Mouse (Mus musculus) thymus, postnatal 10 days (tissue): ENCODE data around the gene Pdcd7.

Experiments
- DNase-seq, 2 experiments: peaks; one replicate each; pipeline ENCODE4 v3.0.0; 2021; ENCODE audit warnings: low spot score in 2 of 2

Pdcd7 gene

DNA sequence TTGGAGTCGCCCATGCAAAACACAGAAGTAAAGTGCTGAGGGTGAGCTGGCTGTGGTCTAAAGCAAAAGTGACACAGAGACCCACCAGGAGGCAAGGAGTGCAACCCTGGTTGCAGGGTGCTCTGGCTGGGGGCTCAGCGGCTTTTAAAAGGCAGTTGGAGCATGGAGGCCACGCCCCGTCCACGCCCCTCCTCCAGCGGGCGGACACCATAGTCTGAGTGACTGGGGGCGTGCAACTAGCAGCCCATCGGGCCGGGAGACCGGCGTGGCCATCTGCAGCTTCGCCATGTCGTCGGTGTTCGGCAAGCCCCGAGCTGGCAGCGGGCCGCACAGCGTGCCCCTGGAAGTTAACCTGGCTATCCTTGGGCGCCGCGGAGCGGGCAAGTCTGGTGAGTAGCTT, 52.4 kb downstream of the Pdcd7 start, which contains the start of gene Rasl12:
Gene Rasl12, plus strand, starts transcription at position 228 of the 400 bp plus-strand sequence.
- peak in 1 of 2 experiments; percentile 41 for DNase-seq

DNA sequence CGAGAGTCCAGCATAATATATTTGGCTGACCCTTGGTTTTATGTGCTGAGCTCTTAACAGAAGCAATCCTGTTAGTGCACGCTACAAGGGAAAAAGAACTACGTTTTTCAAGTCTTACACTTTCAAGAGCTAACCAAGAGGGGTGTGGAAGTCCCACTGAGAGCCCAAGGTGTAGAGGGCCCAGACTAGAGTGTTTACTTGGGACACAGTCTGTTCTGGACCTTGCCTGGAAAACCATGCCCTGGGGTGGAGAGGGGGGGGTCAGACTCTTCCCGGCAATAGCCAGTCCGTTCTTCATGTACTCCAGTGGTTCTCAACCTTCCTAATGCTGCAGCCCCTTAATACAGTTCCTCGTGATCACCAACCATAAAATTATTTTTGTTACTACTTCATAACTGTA, 54.0 kb downstream of the Pdcd7 start:
- DNase-seq: no peak

DNA sequence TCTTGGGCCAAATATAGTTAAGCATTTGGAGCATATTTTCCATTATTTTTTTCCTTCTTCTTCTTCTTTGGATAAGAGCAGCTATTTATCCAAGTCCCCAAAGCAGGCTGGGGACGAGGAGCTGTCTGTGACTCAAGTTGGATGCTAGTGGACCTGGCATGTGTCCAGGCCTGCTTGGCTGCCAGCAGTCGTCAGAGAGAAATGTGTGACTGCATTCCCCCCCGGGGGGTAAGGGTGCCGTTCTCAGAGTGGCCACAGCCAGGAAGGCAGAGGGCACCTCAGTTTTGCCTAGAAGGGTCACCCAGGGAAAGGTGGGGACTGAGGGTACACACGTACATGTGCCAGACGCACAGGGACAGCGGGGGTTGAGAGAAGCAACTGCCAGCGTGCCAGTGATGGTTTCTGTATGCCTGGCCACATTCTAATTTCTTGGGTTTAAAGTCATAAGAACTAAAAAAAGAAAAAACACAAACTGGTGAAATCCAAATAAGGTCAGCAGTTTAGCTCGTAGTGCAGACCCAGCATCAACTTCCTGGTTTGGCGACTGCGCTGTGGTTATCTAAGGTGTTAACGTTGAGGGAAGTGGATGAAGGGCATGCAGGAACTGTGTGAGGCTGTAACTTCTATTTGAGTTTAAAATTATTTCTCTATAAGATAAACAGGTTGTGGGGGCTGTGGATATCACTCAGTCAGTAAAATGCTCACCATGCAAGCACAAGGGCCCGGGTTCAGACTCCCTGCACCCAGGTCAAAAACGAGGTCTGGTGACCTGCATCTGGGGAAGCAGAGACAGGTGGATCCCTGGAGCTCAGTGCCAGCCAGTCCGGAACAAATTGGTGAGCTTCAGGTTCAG, 58.7 kb downstream of the Pdcd7 start:
- DNase-seq: no peak

DNA sequence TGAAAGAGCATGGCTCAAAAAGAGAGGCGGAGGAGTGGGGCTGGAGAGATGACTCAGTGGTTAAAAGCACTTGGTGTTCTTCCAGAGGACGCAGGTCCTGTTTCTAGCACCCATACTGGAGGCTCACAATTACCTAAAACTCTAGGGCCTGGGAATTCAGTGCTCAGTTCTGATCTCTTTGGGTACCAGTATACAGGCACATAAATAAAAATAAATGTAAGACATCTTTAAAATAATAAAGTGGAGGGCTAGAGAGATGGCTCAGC, 59.2 kb downstream of the Pdcd7 start:
- no peak for DNase-seq

DNA sequence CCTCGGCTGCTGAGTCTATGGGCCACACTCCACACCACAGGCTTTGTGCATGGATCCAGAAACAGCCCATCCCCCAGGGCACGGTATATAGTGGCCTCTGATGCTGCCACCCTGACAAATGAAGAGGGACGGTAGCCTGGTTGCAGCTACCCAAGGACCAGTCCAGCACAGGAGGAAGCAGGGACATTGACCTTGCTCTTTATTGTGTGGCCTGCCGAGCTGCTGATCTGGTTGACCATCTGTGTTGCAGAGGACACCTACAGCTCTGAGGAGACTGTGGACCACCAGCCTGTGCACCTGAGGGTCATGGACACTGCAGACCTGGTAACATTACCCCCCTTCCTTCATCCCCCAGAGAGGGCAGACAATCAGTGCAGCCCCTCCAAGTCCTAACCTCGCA, 61.4 kb downstream of the Pdcd7 start:
- no peak for DNase-seq

DNA sequence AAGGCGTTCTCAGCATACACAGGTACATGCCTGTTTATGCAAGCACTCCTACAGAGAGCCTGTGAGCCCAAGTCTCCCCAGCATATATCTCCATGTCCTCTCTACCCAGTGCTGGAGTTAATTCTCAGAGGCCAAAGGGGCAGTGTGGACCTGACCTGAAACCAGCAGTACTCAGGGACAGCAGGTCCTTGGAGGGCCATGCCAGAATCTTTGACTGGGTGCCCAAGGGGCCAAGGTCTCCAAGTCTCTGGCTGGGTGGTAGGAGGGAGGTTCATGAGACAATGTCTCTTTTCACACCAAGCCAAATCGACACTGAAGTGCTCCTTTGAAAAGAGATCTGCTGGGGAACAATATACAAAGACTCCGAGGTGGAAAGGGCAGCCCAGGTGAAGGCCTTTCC, 62.0 kb downstream of the Pdcd7 start:
- no peak for DNase-seq

DNA sequence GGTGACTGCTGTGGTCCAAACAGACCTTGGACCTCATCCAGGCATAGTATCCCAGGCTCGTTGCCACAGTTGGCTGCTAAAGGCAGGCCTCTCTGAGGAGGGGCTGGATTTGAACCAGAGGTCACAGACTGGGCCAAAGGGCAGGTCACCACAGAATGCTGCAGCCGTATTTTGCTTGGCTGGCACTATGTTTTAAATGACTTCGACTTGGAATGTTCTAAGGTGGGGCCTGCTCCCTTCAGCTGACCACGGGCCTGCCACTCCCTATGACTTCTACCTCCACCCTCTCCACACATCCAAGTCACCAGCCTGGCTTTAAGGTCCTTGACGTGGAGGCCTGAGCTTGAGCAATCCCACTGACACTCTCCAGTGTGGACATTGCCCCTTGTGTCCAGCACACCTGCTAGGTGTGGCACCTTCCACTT, 63.0 kb downstream of the Pdcd7 start:
- no peak for DNase-seq
